Mouse (Mus musculus): ENCODE measurements at regions not wholly inside any gene's neighbourhood (a gene's known extent, or its start where the extent isn't known, plus 50 kb on each side); places are given as distances from the start of the nearest gene placed in this dataset.
A peak's percentile ranks its signal among the peaks of the same experiment; 100 is the strongest.

GRCm38 (mm10) chr6:84272520-84273311 is 264.3 kb downstream of the Dysf start:
- TF ChIP-seq CTCF (IDR thresholded peaks at IDR 0.05; ENCODE audit: control insufficient read depth, insufficient read depth, insufficient read length) (no peak), USF1 (IDR thresholded peaks at IDR 0.05; ENCODE audit: low read depth) (peak; percentile 3), CEBPB (IDR thresholded peaks at IDR 0.05; ENCODE audit: low read depth) (no peak), MAX (IDR thresholded peaks at IDR 0.05) (peak; percentile 68)

Measured in C2C12 (cell line).